Mouse (Mus musculus): ENCODE measurements around the gene Rnf10. TPM values are rescaled to one million over a fixed set of nuclear protein-coding genes. Genes with fewer than 3 reads are reported as not detected.

The Rnf10 gene
- polyA plus RNA-seq, 1 experiment from 2014 or later, result 184 TPM

- H3K9me3 ChIP-seq, result no peaks in the 10 kb centered on the region
- no peak overlapping the region for H3K9ac ChIP-seq
- H3K36me3 ChIP-seq, result no peaks in the 10 kb centered on the region
- H3K27me3 ChIP-seq, result peaks cover 7% of the 10 kb centered on the region; the same call in 1 of the 2 replicates
- peaks cover 17% of the 10 kb centered on the region for H3K4me1 ChIP-seq
- H3K27ac ChIP-seq, result no peak overlapping the region
- 57% methylated on average over 5 of the region's 5 CpGs for WGBS
- no peak overlapping the region for H3K4me2 ChIP-seq (replicated peaks)
- no peak for ATAC-seq (ENCODE audit: insufficient number of reproducible peaks, insufficient read depth, low FRiP score, low TSS enrichment)
- no peak overlapping the region for H3K4me3 ChIP-seq
Measured at GRCm38 (mm10) chr5:115207244-115207643, 65.5 kb downstream of the Rnf10 start.

DNA sequence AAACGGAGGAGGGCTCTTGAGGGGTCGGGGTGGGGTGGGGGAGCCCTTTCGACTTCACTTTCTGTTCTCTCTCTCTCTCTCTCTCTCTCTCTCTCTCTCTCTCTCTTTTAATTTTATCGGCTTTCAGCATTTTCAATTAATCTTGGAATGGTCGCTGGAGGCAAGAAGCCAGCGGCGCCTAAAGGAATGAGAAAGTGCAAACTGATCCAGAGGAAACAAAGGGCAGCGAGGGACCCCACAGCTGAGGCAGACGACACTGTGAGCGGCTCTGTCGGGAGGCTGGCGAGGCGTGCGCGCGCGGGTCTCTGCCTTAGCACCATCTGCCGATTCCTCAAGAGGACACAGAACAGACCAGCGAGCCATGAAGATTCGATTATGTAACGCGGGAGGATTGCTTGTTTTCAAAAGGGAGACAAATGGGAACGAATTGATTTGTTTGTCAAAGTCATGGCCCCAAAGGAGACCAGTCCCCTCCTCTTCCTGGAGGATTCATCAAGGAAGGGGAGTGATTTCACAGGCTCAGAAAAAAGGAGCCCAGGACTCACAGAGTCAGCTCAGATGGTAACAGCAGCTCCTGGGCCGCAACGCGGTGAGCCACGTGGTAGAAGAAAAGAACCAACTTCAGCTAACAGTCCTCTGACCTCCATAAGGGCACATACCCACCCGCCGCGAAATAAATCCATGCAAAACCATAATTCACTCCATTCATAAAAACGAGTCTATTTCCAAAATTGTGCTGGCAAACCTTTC is 68.0 kb downstream of the Rnf10 start:
- 4% methylated on average over 31 of the region's 31 CpGs for WGBS
- H3K27me3 ChIP-seq, result peaks cover 7% of the 10 kb centered on the region; the same call in 1 of the 2 replicates

DNA sequence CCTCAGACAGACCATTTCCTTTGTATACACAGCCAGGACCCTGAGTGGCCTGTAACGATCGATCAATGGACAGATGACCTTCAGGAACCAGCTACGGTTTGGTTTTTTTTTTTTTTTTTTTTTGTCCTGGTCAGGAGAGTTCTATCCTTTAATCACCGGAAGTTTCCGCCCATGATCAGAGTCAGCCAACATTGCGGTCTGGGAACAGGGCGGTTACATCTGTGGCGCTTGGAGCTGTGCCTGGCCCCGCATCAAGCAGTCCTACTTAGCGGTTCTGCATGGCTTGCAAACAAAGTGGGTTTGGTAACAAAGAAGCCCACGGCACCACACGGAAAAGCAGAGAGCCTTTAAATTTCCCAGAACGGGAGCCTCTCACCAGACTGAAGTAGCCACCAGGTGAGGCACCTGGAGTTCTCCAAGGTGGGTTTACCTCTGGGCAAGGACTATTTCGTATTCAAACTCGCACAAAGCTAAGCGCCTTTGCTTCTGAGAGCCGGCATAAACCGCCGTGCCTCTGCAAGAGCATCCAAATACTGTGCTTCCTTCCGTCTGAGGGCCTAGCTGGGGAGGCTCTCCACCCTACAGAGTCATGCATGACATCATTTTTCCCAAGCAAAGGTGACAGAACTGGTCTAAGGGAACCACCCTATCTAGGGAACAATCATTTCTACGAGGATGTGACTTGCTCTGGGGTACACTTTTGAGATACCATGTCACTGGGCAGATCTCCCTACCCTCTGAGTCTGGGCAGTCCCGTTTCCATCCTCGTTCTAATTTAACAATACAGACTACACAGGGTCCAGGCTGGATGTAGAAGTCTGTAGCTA is 68.8 kb downstream of the Rnf10 start:
- H3K27ac ChIP-seq, result 0 out of 2 replicates have a peak overlapping the region, but pooled peaks have one; percentile 4
- H3K4me2 ChIP-seq (replicated peaks), result peak overlapping the region; percentile 56
- WGBS, result 12% methylated on average over 23 of the region's 23 CpGs
- no peaks in the 10 kb centered on the region for H3K9me3 ChIP-seq
- peak overlapping the region; percentile 47 for H3K9ac ChIP-seq
- ATAC-seq (ENCODE audit: insufficient number of reproducible peaks, insufficient read depth, low FRiP score, low TSS enrichment), result peak; percentile 74; the same call in 1 of the 2 replicates
- H3K27me3 ChIP-seq, result peaks cover 7% of the 10 kb centered on the region; the same call in 1 of the 2 replicates
- peaks cover 17% of the 10 kb centered on the region for H3K4me1 ChIP-seq
- H3K4me3 ChIP-seq, result peak overlapping the region; percentile 35
- no peaks in the 10 kb centered on the region for H3K36me3 ChIP-seq

More for the DNA sequence above, 68.0 kb downstream of the Rnf10 start:
- Histone ChIP-seq H3K27ac (0 out of 2 replicates have a peak overlapping the region, but pooled peaks have one; percentile 4), H3K4me3 (peak overlapping the region; percentile 35), H3K36me3 (no peaks in the 10 kb centered on the region), H3K9me3 (no peaks in the 10 kb centered on the region), H3K4me1 (peaks cover 17% of the 10 kb centered on the region), H3K4me2 (replicated peaks) (peak overlapping the region; percentile 56), H3K9ac (peak overlapping the region; percentile 47)
- peak; percentile 60; the same call in 1 of the 2 replicates for ATAC-seq (ENCODE audit: insufficient number of reproducible peaks, insufficient read depth, low FRiP score, low TSS enrichment)

DNA sequence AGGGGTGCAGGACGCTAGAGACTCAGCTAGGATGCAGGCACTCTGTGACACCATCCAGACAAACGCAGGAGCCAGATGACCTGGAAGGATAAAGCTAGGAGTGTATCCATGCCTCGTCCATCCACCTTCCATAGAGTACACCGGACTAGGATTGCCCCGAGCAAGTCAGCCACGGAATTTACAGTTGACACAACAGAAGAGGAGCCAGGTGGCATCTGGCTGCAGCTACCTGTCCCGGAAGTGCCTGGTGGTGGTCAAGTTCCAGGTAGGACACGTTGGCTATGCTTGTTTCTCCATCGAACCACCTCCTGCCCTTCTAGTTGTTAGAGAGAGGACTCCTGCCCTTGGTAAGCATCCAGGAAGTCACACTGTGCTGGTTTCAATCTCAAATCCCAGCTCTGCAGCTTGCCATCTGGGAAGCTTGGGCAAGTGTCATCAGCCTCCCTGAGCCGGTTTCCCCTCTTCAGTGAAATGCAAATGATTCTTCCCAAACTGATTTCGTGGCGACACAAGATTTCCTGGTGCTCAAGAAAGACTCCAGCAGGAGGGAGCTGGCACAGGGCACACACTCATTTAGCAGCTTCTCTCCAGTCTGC is 78.0 kb downstream of the Rnf10 start:
- peak overlapping the region; percentile 64 for H3K4me3 ChIP-seq
- H3K27me3 ChIP-seq, result peaks cover 63% of the 10 kb centered on the region
- no peaks in the 10 kb centered on the region for H3K36me3 ChIP-seq
- peak overlapping the region; percentile 100 for H3K4me2 ChIP-seq (replicated peaks)
- ATAC-seq (ENCODE audit: insufficient number of reproducible peaks, insufficient read depth, low FRiP score, low TSS enrichment), result no peak
- H3K27ac ChIP-seq, result no peak overlapping the region
- H3K9me3 ChIP-seq, result no peaks in the 10 kb centered on the region
- H3K9ac ChIP-seq, result peak overlapping the region; percentile 62; the same call in 1 of the 2 replicates
- 6% methylated on average over 12 of the region's 12 CpGs for WGBS
- peaks cover 28% of the 10 kb centered on the region for H3K4me1 ChIP-seq

DNA sequence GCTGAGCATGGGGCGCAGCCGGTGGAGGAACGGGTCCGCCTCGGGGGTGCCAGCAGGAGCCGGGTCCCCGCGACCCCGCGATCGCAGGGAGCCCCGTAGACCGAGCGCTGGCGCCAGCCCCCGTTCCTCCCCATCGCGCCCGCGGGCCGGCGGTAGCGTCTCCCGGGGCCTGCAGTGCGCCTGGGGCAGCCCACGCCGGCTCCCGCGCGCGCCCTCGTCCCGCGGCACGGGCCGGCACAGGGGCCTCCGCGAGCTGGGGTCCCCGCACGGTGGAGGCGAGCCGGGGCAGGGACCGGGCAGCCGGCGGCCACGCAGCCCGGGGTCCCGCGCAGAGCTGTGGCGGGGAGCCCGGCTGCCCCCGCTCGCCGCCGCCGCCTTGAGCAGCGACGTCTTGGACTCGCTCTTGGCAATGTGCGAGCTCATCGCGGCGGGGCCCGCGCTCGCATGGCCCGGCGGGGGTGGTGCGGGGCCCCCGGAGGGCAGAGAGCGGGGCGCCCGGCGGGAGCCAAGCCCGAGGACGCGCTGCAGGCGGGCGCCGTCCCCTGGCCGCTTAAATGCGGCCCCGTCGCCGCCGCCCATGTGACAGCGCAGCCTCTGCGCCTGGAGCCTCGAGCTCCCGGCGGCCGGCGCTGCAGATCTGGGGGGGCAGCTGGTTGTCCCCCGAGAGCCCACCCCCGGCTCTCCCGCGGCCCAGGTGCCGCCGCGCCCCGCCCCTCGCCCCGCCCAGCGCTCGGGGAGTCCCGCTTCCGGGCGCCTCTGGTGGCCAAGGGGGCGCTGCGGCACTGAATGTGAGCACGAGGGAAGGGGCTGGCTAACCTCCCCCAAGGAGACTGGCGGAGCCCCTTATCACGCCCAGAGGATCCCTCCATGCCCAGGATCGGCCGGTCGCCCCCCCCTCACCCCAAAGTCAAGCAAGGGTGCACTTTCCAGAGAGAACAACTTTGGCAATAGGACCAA is 78.8 kb downstream of the Rnf10 start, which contains the start of gene Cabp1:
Gene Cabp1 (minus strand): TSS at position 713 of the 957 bp plus-strand sequence.
- Histone ChIP-seq H3K27ac (no peak within 1 kb of the TSS), H3K4me1 (peaks cover 28% of the 10 kb centered on the region)
- peak; percentile 39; the same call in 1 of the 2 replicates for ATAC-seq (ENCODE audit: insufficient number of reproducible peaks, insufficient read depth, low FRiP score, low TSS enrichment)

DNA sequence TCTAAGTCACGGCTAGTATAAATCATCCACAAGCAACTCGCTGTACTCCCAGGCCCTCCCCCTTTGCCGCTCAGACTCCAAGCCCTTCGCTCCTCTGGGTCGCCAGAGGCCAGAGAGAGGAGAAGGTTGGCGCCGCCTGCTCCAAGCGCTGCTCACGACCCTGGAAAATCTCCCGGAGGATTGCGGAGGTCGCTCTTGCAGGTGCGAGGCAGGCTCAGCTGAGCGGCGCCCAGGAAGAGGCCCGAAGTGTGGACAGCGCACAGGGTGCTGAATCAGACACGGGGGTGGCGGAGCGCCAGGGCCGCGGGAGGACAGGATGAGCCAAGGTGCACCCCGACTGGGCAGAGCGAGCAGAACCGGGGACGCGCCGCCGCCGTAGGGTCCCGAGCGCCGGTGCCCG is 79.5 kb downstream of the Rnf10 start:
- Histone ChIP-seq H3K4me2 (replicated peaks) (peak overlapping the region; percentile 100), H3K9me3 (no peaks in the 10 kb centered on the region), H3K36me3 (no peaks in the 10 kb centered on the region), H3K4me1 (peaks cover 28% of the 10 kb centered on the region), H3K27ac (no peak overlapping the region), H3K9ac (peak overlapping the region; percentile 62), H3K4me3 (peak overlapping the region; percentile 64), H3K27me3 (peaks cover 69% of the 10 kb centered on the region)
- ATAC-seq (ENCODE audit: insufficient number of reproducible peaks, insufficient read depth, low FRiP score, low TSS enrichment), result no peak
- under 1% methylated on average over 34 of the region's 34 CpGs for WGBS

More for the DNA sequence above, 78.8 kb downstream of the Rnf10 start, which contains the start of gene Cabp1:
- peaks cover 69% of the 10 kb centered on the region for H3K27me3 ChIP-seq
- H3K4me3 ChIP-seq, result peak within 1 kb of the TSS; percentile 64
- H3K36me3 ChIP-seq, result no peaks in the 10 kb centered on the region
- 1% methylated on average over 102 of the region's 116 CpGs for WGBS
- no peaks in the 10 kb centered on the region for H3K9me3 ChIP-seq
- H3K9ac ChIP-seq, result peak within 1 kb of the TSS; percentile 62
- peak within 1 kb of the TSS; percentile 100 for H3K4me2 ChIP-seq (replicated peaks)

- no peak for ATAC-seq (ENCODE audit: insufficient number of reproducible peaks, insufficient read depth, low FRiP score, low TSS enrichment)
- Histone ChIP-seq H3K9ac (no peak overlapping the region), H3K4me1 (peaks cover 28% of the 10 kb centered on the region), H3K27me3 (peaks cover 70% of the 10 kb centered on the region), H3K27ac (no peak overlapping the region), H3K9me3 (no peaks in the 10 kb centered on the region), H3K4me3 (peak overlapping the region; percentile 64), H3K4me2 (replicated peaks) (peak overlapping the region; percentile 100), H3K36me3 (no peaks in the 10 kb centered on the region)
- 10% methylated on average over 7 of the region's 7 CpGs for WGBS
Measured at GRCm38 (mm10) chr5:115192828-115193195, 79.9 kb downstream of the Rnf10 start.

GRCm38 (mm10) chr5:115191880-115192827 is 80.5 kb downstream of the Rnf10 start:
- ATAC-seq (ENCODE audit: insufficient number of reproducible peaks, insufficient read depth, low FRiP score, low TSS enrichment), result no peak
- H3K4me3 ChIP-seq, result 0 out of 2 replicates have a peak overlapping the region, but pooled peaks have one; percentile 9
- H3K27me3 ChIP-seq, result peaks cover 76% of the 10 kb centered on the region

More at GRCm38 (mm10) chr5:115191880-115192827, 80.5 kb downstream of the Rnf10 start:
- no peaks in the 10 kb centered on the region for H3K36me3 ChIP-seq
- WGBS, result 9% methylated on average over 29 of the region's 29 CpGs
- H3K9me3 ChIP-seq, result no peaks in the 10 kb centered on the region
- no peak overlapping the region for H3K9ac ChIP-seq
- H3K4me2 ChIP-seq (replicated peaks), result peak overlapping the region; percentile 10; the same call in 1 of the 2 replicates
- H3K4me1 ChIP-seq, result peaks cover 34% of the 10 kb centered on the region
- H3K27ac ChIP-seq, result no peak overlapping the region

All from embryonic facial prominence, embryonic 12.5 days (tissue).